Mouse (Mus musculus) gastrocnemius, adult 2 months (tissue): ENCODE measurements around the gene Atf1. TPM values are rescaled to one million over a fixed set of nuclear protein-coding genes. Genes with fewer than 3 reads are reported as not detected.
"Not testable (repeated sequence)": the region's sequence is repeated elsewhere in the genome, so short reads cannot be mapped to it uniquely, and the experiment has no call there.

Experiments used
- DNase-seq: peaks from one replicate; pipeline ENCODE4 v3.0.0; 2022
- H3K27ac ChIP-seq: fragments of 200-600 bp; 2 replicates; pipeline ENCODE4 v1.8.1; 2022; ENCODE audit warnings: mild to moderate bottlenecking
- H3K4me3 ChIP-seq: fragments of 200-600 bp; 2 replicates; pipeline ENCODE4 v1.8.1; 2022; ENCODE audit warnings: mild to moderate bottlenecking, moderate library complexity
- CTCF ChIP-seq: fragments of 200-600 bp; IDR thresholded peaks from 2 replicates; pipeline ENCODE4 v1.8.1; 2022; ENCODE audit warnings: antibody characterized with exemption, mild to moderate bottlenecking, moderate library complexity
- intact Hi-C: fragments of 180-260 bp; cut with DNase I; formaldehyde crosslinking; loops from one replicate; pipeline ENCODE4 v1.15.1; 2025
- total RNA-seq, 2 experiments: library from RNA; stranded (reverse); gene quantifications; 2 replicates each; pipeline ENCODE4 v1.2.3; 2021

Atf1 gene
- total RNA-seq, 2 experiments from 2014 or later = 55.4 to 56.6 TPM

DNA sequence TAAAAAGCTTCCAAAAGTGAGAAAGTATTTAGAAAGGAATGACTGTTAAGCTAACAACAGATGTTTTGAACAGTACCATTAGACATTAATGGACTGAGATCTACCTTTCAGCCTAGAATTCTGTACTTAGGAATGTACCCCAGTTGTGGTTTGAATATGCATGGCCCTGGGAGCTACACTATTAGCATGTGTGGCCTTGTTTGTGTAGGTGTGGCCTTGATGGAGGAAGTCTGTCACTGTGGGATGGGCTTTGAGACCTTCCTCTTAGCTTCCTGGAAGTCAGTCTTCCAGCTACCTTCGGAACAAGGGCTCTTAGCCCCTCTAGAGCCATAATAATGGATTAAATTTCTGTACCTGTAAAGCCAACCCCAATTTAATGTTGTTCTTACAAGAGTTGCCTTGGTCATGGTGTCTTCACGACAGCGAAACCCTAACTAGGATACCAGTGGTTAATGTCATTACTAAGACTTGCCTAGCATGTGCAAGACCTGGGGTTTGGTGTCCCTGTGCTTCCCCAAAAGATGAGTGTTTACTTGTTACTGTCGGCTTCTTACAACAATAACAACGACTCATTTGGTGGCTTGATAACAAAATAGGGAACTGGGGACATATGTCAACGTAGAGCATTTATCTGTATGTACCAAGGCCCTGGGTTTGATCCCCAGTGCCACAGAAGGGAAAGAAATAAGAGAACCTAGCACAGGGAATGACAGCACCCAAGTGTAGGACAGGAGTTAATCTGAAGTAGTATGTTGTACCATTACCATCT is 21.2 kb downstream of the Atf1 start:
- no peak for DNase-seq
- intact Hi-C loops = no loop called here
- no peak overlapping the region for H3K4me3 ChIP-seq
- no peak overlapping the region for H3K27ac ChIP-seq
- TF ChIP-seq CTCF = no peak

DNA sequence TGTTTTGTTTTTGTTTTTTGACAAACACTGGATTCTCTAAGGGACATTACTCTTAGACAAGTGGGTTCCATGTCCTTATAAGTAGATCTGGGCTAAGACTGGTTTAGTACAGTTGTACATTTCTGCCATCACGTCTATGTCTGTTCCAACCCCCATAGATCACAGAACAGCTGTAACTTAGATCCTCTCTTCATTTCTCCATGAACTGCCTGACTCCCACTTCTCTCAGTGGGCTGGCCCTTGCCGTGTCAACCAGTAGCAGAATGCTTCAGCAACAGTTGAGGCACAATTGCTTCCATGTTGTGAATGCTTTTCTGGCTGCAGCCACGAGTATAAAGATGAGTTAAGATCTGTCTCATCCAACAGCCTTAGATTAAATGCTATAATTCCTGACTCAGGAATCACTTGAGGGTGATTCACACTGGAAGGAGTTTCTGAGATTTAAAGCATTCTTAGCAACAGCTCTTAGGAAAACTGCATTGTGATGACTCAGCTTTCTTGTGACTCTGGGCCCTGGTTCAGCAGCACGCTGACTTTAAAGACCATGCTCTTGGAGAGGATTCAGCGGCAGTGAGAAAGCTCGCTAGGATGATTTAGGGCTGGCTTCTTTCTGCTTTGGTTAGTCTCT is 23.6 kb downstream of the Atf1 start:
- no peak for TF ChIP-seq CTCF
- H3K4me3 ChIP-seq = no peak overlapping the region
- no peak for DNase-seq
- H3K27ac ChIP-seq = peak overlapping the region; percentile 62; the same call in 1 of the 2 replicates
- intact Hi-C loops = no loop called here

DNA sequence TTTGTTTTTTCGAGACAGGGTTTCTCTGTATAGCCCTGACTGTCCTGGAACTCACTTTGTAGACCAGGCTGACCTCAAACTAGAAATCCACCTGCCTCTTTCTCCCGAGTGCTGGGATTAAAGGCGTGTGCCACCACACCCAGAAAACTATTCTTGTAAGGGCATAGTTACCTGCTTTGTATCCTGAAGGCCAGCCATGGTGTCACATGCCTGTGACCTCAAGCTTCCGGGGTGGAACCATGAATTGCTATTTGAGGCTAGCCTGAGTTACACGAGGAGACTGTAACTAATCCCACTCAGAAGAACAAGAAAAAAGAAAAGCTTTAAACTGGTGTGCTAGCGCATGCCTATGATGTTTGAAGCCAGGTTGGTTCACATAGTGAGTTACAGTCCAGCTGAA is 28.8 kb downstream of the Atf1 start:
- no peak for TF ChIP-seq CTCF
- intact Hi-C loops = no loop called here

DNA sequence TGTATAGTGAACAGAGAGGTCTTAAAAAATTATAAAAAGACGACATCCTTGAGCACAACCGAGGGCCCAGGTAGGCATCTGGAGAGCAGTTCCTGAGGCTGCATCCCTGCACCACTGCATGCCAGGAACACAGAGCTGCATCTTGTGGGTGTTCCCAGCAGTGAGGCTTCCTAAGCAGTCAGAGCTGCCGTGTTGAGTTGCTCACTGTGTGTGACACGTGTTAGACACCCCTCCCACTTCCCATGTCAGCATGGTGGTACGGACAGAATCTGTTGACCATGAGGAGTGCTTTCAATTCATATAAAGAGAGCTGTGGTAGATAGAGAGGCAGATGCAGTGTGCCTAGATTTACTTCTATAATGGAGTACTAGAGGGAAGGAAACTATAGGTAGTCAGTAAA is 29.7 kb downstream of the Atf1 start:
- intact Hi-C loops = no loop called here
- Histone ChIP-seq H3K4me3 (no peak overlapping the region), H3K27ac (no peak overlapping the region)
- TF ChIP-seq CTCF = no peak
- no peak for DNase-seq

More for the DNA sequence above, 28.8 kb downstream of the Atf1 start:
- Histone ChIP-seq H3K4me3 (no peak overlapping the region), H3K27ac (no peak overlapping the region)
- no peak for DNase-seq

DNA sequence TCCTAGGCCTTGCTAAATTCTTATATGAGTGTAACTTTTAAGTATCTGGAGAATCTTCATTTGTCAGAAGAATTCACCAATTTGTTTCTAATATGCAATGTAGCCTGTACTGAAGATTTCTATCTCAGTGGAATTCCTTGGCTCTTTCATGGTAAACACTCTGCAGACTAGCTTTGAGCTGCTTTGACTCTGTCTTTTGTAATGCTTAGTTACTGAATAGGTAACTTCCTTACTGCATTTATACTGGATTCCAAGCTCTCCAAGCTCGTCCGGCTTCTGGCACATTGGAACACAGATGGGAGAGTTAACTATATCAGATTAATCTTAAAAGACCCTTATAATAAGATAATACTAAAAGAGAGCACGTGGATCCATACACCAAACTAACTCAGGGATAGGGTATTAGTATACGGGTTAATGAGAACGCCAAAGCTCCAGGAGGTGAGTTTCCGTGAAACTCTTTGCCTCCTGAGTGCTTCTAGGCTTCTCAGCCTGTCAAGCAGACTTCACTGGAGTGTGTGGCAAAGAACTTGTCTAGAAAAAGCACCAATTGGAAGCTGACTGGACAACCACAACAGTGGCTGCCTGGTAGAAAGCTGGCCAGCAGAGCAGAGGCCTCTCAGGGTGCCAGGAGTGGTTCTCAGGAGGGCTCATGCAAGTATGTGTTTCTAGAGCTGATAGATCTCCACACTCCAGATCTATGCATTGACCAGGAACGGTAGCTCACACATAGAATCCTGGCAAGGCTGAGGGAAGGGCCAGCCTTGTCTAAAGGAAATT is 31.2 kb downstream of the Atf1 start:
- TF ChIP-seq CTCF = no peak
- intact Hi-C loops = no loop called here
- Histone ChIP-seq H3K27ac (no peak overlapping the region), H3K4me3 (no peak overlapping the region)
- DNase-seq = no peak

DNA sequence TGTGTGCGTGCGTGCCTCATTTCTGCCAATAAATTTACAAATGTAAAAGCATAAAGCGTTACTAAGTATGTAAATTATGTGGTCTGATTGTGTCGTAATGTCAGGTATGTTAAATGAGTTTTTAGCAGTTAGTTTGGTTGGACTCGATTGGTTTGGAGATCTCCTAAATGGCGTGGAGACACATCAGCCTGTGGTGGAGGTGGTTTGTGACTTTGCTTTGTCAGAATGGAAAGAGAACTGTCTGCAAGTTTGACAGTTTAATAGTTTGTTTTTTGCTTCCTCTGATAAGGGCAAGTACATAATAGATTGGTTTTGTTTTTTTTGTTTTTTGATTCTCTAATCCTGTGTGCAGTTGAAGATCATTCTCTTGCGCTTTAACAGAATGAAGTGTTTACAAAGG is 32.7 kb downstream of the Atf1 start:
- not testable (repeated sequence) for H3K27ac ChIP-seq, DNase-seq, H3K4me3 ChIP-seq
- intact Hi-C loops = loop anchor here (5.0 to 10.0 kb wide), 2 partner anchors 42 to 204 kb away; partner anchors contain the start of genes Letmd1 and Mettl7a1

DNA sequence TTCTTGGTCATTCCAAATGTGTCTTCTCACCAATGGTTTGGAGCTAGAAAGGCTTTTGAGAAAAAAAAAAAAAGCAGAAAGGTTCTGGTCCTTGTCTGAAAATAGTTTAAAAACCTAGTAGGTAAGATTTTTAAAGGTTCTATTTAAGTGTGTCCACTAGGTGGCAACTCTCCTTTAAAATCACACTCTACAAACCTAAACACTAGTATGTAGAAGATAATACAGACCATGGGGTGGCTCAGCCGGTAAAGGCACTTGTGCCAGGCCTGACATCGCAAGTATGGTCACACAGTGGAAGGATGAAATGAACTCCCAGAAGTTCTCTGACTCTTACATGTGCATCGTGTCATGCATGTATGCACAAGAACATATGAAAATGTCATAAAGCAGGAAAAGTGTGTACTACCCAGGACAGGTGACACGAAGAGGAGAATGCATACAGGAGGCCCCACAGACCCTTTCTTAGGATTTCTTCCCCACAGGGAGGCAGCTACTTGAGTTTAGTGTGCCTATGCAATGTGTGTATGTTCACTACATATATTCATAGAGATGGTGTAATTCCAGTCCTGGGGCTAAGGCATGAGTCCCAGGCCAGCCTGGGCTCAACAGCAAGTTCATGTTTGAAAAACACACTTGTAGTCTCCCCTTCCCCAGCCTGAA is 35.8 kb downstream of the Atf1 start:
- Histone ChIP-seq H3K4me3 (no peak overlapping the region), H3K27ac (no peak overlapping the region)
- peak; percentile 64 for TF ChIP-seq CTCF
- DNase-seq = no peak
- intact Hi-C loops = loop anchor here (2.0 to 10.0 kb wide), 3 partner anchors 39 to 201 kb away; partner anchors contain the start of genes Letmd1 and Mettl7a1

DNA sequence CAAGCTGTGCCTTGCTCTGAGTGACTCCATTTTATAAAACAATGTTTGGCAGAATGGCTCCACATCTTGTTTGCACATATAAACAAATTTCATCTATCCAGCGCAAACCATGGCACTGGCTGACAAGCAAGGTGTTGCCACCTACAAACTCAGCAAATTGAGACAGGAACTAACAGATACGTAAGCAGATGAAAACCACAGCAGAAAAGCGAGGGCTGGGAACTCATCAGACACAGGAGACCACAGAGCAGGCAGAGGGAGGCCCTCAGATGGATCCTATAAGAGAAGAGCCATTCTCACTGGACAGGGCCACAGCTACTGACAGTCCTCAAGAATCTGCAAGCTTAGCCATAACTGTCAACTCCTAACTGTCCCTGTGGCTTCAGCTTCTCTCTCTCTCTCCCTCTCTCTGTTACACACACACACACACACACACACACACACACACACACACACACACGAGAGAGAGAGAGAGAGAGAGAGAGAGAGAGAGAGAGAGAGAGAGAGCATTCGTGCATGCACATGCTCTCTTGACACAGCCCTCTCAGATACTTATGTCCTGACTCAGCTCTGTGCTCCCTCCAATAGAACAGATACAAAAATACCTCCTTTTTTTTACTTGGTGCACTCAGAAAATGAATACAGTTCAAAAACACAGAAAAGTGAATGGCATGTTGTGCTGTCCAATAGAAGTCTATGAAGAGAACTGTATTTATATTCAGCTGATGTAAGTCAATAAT is 38.1 kb downstream of the Atf1 start:
- no peak overlapping the region for H3K27ac ChIP-seq
- intact Hi-C loops = loop anchor here (10.0 kb wide), 1 partner anchor 199 kb away; the partner anchor contains the start of gene Letmd1
- DNase-seq = no peak
- H3K4me3 ChIP-seq = no peak overlapping the region
- no peak for TF ChIP-seq CTCF

DNA sequence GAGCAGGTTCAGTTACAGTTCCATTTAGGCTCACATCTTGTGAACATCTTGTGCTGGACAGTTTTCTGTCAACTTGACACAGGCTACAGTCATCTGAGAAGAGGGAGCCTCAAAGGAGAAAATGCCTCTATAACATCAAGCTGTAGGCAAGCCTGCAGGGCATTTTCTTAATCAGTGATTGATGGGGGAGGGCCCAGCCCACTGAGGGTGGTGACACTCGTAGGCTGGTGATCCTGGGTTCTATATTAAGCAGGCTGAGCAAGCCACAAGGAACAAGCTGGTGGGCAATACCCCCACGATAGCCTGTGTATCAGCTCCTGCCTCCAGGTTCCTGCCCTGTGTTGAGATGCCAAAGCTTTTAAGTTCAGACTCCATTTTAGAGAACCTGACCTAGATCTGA is 41.3 kb downstream of the Atf1 start:
- intact Hi-C loops = loop anchor here (10.0 kb wide), 1 partner anchor 196 kb away; the partner anchor contains the start of gene Letmd1
- no peak overlapping the region for H3K27ac ChIP-seq
- H3K4me3 ChIP-seq = no peak overlapping the region
- TF ChIP-seq CTCF = no peak
- no peak for DNase-seq

DNA sequence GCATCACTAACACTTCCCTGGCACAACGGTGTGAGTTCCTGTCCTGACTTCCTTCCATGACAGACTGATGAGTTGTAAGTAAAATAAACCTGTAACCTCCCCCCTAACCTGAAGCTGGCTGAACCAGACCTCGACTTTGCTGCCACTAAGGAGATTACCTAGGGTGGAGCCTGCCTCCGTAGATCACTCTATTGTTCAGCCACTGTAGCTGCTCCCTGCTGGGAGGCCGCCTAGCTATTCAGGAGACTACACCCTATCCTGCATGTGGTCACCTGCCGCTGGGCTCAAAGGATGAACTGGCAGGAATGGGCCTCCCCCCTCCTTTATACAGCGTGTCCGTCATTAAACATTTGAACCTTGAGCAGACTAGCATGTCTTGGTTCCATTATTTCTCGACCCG is 42.2 kb downstream of the Atf1 start:
- no peak for TF ChIP-seq CTCF
- DNase-seq = no peak

DNA sequence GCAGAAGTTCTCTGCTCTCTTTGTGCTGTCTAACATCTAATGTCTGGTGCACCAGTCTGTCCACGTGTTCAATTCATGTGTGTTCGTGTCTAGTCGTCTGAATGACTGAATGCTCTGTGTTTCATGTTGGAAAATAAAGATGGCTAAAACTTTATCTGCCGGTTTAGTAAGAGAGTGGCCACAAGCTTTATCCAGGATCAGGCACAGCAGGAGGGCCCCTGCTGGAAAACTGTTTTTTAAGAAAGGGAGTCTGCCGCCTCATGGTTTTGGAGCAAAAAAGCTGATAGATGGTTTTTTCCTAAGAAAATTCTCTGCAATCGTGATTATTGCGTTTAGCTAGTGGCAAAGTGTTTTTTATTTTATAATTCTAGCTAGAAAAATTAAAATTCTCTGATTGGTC is 43.0 kb downstream of the Atf1 start:
- H3K4me3 ChIP-seq, intact Hi-C loops, DNase-seq, H3K27ac ChIP-seq: not testable (repeated sequence)

More for the DNA sequence above, 42.2 kb downstream of the Atf1 start:
- no peak overlapping the region for H3K4me3 ChIP-seq
- intact Hi-C loops = loop anchor here (10.0 kb wide), 1 partner anchor 195 kb away; the partner anchor contains the start of gene Letmd1
- H3K27ac ChIP-seq = no peak overlapping the region

DNA sequence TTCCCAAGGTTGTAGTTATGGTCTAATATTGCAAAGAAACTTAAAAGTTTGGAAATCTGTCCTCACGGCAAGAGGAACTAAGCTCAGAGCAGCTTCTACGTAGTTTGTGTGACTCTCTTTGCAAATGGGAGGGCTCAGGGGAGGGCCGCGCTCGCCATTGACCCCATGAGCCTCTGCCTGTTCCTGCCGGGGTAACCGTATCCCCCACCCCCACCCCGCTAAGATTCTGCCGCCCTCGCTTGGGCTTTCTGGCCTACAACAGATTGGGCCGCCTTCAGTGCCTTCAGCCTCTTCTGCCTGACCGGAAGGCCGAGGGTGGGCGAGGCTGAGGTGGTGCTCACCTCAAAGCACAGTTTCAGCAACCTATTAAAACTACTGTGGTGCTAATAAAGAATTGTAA is 43.8 kb downstream of the Atf1 start:
- intact Hi-C loops = no loop called here
- H3K4me3 ChIP-seq = no peak overlapping the region
- TF ChIP-seq CTCF = no peak
- no peak overlapping the region for H3K27ac ChIP-seq
- DNase-seq = no peak

DNA sequence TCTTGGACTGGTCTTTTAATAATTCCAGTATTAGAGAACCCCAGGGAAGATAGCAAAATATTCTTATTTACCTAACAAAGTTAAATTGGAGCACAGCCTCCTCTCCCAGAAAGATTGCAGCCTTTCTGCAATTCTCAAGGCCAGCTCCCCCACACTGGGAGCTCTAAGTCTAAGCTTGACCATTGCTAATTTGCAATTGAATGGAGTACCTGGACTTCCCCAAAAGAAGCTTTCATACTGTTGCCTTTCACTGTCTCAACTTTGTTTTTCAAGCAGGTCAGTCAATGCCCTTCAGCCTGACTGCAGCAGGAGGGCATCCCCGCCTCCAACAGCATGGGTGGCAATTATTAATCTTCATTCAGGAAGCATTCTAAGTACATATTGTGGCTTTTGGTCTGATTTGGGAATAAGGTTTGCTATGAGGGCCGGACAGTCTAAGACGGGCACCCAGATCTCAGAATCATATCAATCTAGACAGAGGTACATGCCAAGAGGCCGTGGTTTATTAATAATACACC is 46.2 kb downstream of the Atf1 start:
- H3K4me3 ChIP-seq, DNase-seq, intact Hi-C loops, H3K27ac ChIP-seq: not testable (repeated sequence)
